Mouse (Mus musculus) forebrain, embryonic 13.5 days (tissue): Measurements from ENCODE around the gene Rorb. TPM values are rescaled to one million over a fixed set of nuclear protein-coding genes. Genes with fewer than 3 reads are reported as not detected.
A peak's percentile ranks its signal among the peaks of the same experiment; 100 is the strongest.

Experiments
- ATAC-seq: fragments of 200-750 bp; cut with Nextera tagmentation; 2 replicates; pipeline ENCODE4 v1.8.0; 2017
- H3K27ac ChIP-seq: fragments of 300-500 bp; sonication (generic); 2 replicates; pipeline ENCODE4 v1.5.1; 2015; ENCODE audit warnings: inconsistent platforms, mild to moderate bottlenecking, moderate library complexity
- H3K27me3 ChIP-seq: fragments of 300-500 bp; sonication (generic); 2 replicates; pipeline ENCODE4 v1.6.1; 2015; ENCODE audit warnings: mild to moderate bottlenecking, inconsistent platforms
- H3K36me3 ChIP-seq: fragments of 300-500 bp; sonication (generic); 2 replicates; pipeline ENCODE4 v1.6.1; 2015; ENCODE audit warnings: mild to moderate bottlenecking, inconsistent platforms; ENCODE audit not compliant: poor library complexity, severe bottlenecking
- H3K4me1 ChIP-seq: fragments of 300-500 bp; sonication (generic); 2 replicates; pipeline ENCODE4 v1.6.1; 2015; ENCODE audit warnings: inconsistent platforms
- H3K4me2 ChIP-seq: fragments of 300-500 bp; sonication (generic); 2 replicates; pipeline ENCODE4 v1.6.1; 2015; ENCODE audit warnings: inconsistent platforms, mild to moderate bottlenecking, moderate library complexity
- H3K4me3 ChIP-seq: fragments of 300-500 bp; sonication (generic); 2 replicates; pipeline ENCODE4 v1.5.1; 2015; ENCODE audit warnings: mild to moderate bottlenecking, inconsistent platforms
- H3K9ac ChIP-seq: fragments of 300-500 bp; sonication (generic); 2 replicates; pipeline ENCODE4 v1.6.1; 2015; ENCODE audit warnings: mild to moderate bottlenecking, inconsistent platforms
- H3K9me3 ChIP-seq: fragments of 300-500 bp; sonication (generic); replicated peaks from 2 replicates; pipeline ENCODE4 v1.6.1; 2016; ENCODE audit warnings: inconsistent platforms
- WGBS: fragments of 180-500 bp; shearing (Covaris S2); methylation state at CpG from one replicate; pipeline ENCODE4 v1.1.7; 2015; 5-methylcytosine and 5-hydroxymethylcytosine counted together
- polyA plus RNA-seq: library from polyadenylated mRNA; unstranded; fragments of >200 nt; fragmentation: Nextera tagmentation; extraction: Ambion mirVana; gene quantifications from 2 replicates; pipeline ENCODE4 v1.2.1, GENCODE M21; 2015

Gene Rorb
- polyA plus RNA-seq = 7.7 and 8.3 TPM in 2 replicates

GRCm38 (mm10) chr19:19110793-19111427, at the start of gene Rorb:
Gene Rorb, minus strand, starts transcription at chr19:19111196.
- ATAC-seq = peak; percentile 97
- no peaks in the 10 kb centered on the region for H3K36me3 ChIP-seq
- peaks cover 31% of the 10 kb centered on the region for H3K4me1 ChIP-seq
- no peaks in the 10 kb centered on the region for H3K9me3 ChIP-seq
- WGBS = under 1% methylated on average over 25 of the region's 25 CpGs
- H3K4me3 ChIP-seq = peak within 1 kb of the TSS; percentile 58
- peak within 1 kb of the TSS; percentile 89 for H3K4me2 ChIP-seq
- H3K27ac ChIP-seq = peak within 1 kb of the TSS; percentile 65
- peaks cover 23% of the 10 kb centered on the region for H3K27me3 ChIP-seq
- peak within 1 kb of the TSS; percentile 66 for H3K9ac ChIP-seq

- H3K9ac ChIP-seq = no peak overlapping the region
- WGBS = 39% methylated on average over 6 of the region's 6 CpGs
- H3K4me3 ChIP-seq = no peak overlapping the region
- peaks cover 9% of the 10 kb centered on the region; the same call in 1 of the 2 replicates for H3K4me1 ChIP-seq
- no peaks in the 10 kb centered on the region for H3K9me3 ChIP-seq
- H3K27ac ChIP-seq = no peak overlapping the region
- no peak overlapping the region for H3K4me2 ChIP-seq
- H3K36me3 ChIP-seq = no peaks in the 10 kb centered on the region
- H3K27me3 ChIP-seq = no peaks in the 10 kb centered on the region
- peak; percentile 72 for ATAC-seq
These were observed 37.9 kb upstream of the Rorb start for GRCm38 (mm10) chr19:19148847-19149246.

- Histone ChIP-seq H3K4me3 (no peak overlapping the region), H3K9ac (no peak overlapping the region), H3K4me1 (peaks cover 9% of the 10 kb centered on the region; the same call in 1 of the 2 replicates), H3K36me3 (no peaks in the 10 kb centered on the region), H3K27ac (no peak overlapping the region), H3K9me3 (no peaks in the 10 kb centered on the region), H3K27me3 (no peaks in the 10 kb centered on the region), H3K4me2 (no peak overlapping the region)
- no peak for ATAC-seq
- WGBS = 89% methylated on average over 4 of the region's 4 CpGs
These were observed 33.5 kb upstream of the Rorb start for GRCm38 (mm10) chr19:19144447-19144846.

GRCm38 (mm10) chr19:19136856-19137255, 25.9 kb upstream of the Rorb start:
- H3K4me1 ChIP-seq = no peaks in the 10 kb centered on the region
- H3K4me2 ChIP-seq = no peak overlapping the region
- no peaks in the 10 kb centered on the region for H3K9me3 ChIP-seq
- H3K27me3 ChIP-seq = no peaks in the 10 kb centered on the region
- 17% methylated on average over 2 of the region's 2 CpGs for WGBS
- no peak overlapping the region for H3K9ac ChIP-seq
- H3K4me3 ChIP-seq = no peak overlapping the region
- no peak overlapping the region for H3K27ac ChIP-seq
- H3K36me3 ChIP-seq = no peaks in the 10 kb centered on the region
- ATAC-seq = peak; percentile 66; the same call in 1 of the 2 replicates

GRCm38 (mm10) chr19:19135838-19136237, 24.8 kb upstream of the Rorb start:
- no peaks in the 10 kb centered on the region for H3K9me3 ChIP-seq
- no peaks in the 10 kb centered on the region for H3K4me1 ChIP-seq
- ATAC-seq = no peak
- H3K36me3 ChIP-seq = no peaks in the 10 kb centered on the region
- no peak overlapping the region for H3K4me3 ChIP-seq
- WGBS = 96% methylated on average over 2 of the region's 2 CpGs
- H3K9ac ChIP-seq = no peak overlapping the region
- no peak overlapping the region for H3K27ac ChIP-seq
- no peaks in the 10 kb centered on the region for H3K27me3 ChIP-seq
- H3K4me2 ChIP-seq = no peak overlapping the region

GRCm38 (mm10) chr19:19122324-19122723, 11.3 kb upstream of the Rorb start:
- H3K4me3 ChIP-seq = no peak overlapping the region
- no peaks in the 10 kb centered on the region for H3K27me3 ChIP-seq
- WGBS = 52% methylated on average over 2 of the region's 2 CpGs
- no peaks in the 10 kb centered on the region for H3K4me1 ChIP-seq
- H3K27ac ChIP-seq = no peak overlapping the region
- H3K9me3 ChIP-seq = no peaks in the 10 kb centered on the region
- no peak overlapping the region for H3K9ac ChIP-seq
- no peaks in the 10 kb centered on the region for H3K36me3 ChIP-seq
- H3K4me2 ChIP-seq = no peak overlapping the region
- ATAC-seq = no peak

GRCm38 (mm10) chr19:19112180-19112579, 1.2 kb upstream of the Rorb start:
- Histone ChIP-seq H3K4me3 (no peak overlapping the region), H3K27me3 (peaks cover 23% of the 10 kb centered on the region), H3K27ac (no peak overlapping the region), H3K9me3 (no peaks in the 10 kb centered on the region), H3K36me3 (no peaks in the 10 kb centered on the region), H3K9ac (no peak overlapping the region), H3K4me2 (no peak overlapping the region), H3K4me1 (peaks cover 31% of the 10 kb centered on the region)
- ATAC-seq = no peak
- 60% methylated on average over 4 of the region's 4 CpGs for WGBS

- no peak for ATAC-seq
- peak overlapping the region; percentile 66; the same call in 1 of the 2 replicates for H3K9ac ChIP-seq
- H3K36me3 ChIP-seq = no peaks in the 10 kb centered on the region
These were observed 603 bp upstream of the Rorb start for GRCm38 (mm10) chr19:19111428-19112170.

GRCm38 (mm10) chr19:19110011-19110768, 806 bp downstream of the Rorb start:
- Histone ChIP-seq H3K9me3 (no peaks in the 10 kb centered on the region), H3K27me3 (peaks cover 23% of the 10 kb centered on the region), H3K9ac (peak overlapping the region; percentile 66), H3K4me2 (peak overlapping the region; percentile 89), H3K27ac (peak overlapping the region; percentile 65), H3K4me1 (peaks cover 31% of the 10 kb centered on the region), H3K36me3 (no peaks in the 10 kb centered on the region), H3K4me3 (peak overlapping the region; percentile 58)
- WGBS = 1% methylated on average over 49 of the region's 49 CpGs
- peak; percentile 61 for ATAC-seq

More at GRCm38 (mm10) chr19:19111428-19112170, 603 bp upstream of the Rorb start:
- Histone ChIP-seq H3K27ac (no peak overlapping the region), H3K4me2 (peak overlapping the region; percentile 89), H3K9me3 (no peaks in the 10 kb centered on the region), H3K4me3 (peak overlapping the region; percentile 58), H3K27me3 (peaks cover 23% of the 10 kb centered on the region), H3K4me1 (peaks cover 31% of the 10 kb centered on the region)
- WGBS = 3% methylated on average over 12 of the region's 12 CpGs

- H3K4me1 ChIP-seq = peaks cover 31% of the 10 kb centered on the region
- peak overlapping the region; percentile 58 for H3K4me3 ChIP-seq
- no peaks in the 10 kb centered on the region for H3K36me3 ChIP-seq
- ATAC-seq = no peak
- H3K4me2 ChIP-seq = peak overlapping the region; percentile 89
- WGBS = 29% methylated on average over 13 of the region's 13 CpGs
- no peaks in the 10 kb centered on the region for H3K9me3 ChIP-seq
- no peak overlapping the region for H3K27ac ChIP-seq
- peak overlapping the region; percentile 66 for H3K9ac ChIP-seq
- peaks cover 23% of the 10 kb centered on the region for H3K27me3 ChIP-seq
These were observed 2.2 kb downstream of the Rorb start for GRCm38 (mm10) chr19:19108596-19109381.

GRCm38 (mm10) chr19:19104581-19104980, 6.4 kb downstream of the Rorb start:
- WGBS = 68% methylated on average over 2 of the region's 2 CpGs
- ATAC-seq = no peak

More at GRCm38 (mm10) chr19:19104581-19104980, 6.4 kb downstream of the Rorb start:
- no peaks in the 10 kb centered on the region for H3K36me3 ChIP-seq
- peaks cover 20% of the 10 kb centered on the region for H3K4me1 ChIP-seq
- no peak overlapping the region for H3K4me3 ChIP-seq
- no peaks in the 10 kb centered on the region for H3K9me3 ChIP-seq
- no peak overlapping the region for H3K27ac ChIP-seq
- peaks cover 19% of the 10 kb centered on the region for H3K27me3 ChIP-seq
- no peak overlapping the region for H3K4me2 ChIP-seq
- H3K9ac ChIP-seq = no peak overlapping the region
